Mouse (Mus musculus) left cerebral cortex, postnatal 25 days (tissue): Measurements from ENCODE around the gene Snrnp25. TPM values are rescaled to one million over a fixed set of nuclear protein-coding genes. Genes with fewer than 3 reads are reported as not detected.

Experiments
- DNase-seq, 2 experiments: peaks; one replicate each; pipeline ENCODE4 v3.0.0; 2022; ENCODE audit warnings: low spot score in 2 of 2, mixed read lengths in 1 of 2
- intact Hi-C: fragments of 180-260 bp; cut with DNase I; formaldehyde crosslinking; loops from one replicate; pipeline ENCODE4 v1.15.1; 2025
- total RNA-seq, 2 experiments: library from RNA; stranded (reverse); gene quantifications; 2 replicates each; pipeline ENCODE4 v1.2.3; 2021

Snrnp25 gene
- total RNA-seq, 2 experiments from 2014 or later, result 23.7 to 23.9 TPM

- intact Hi-C loops, result no loop called here
- no peak for DNase-seq
Measured at GRCm38 (mm10) chr11:32220607-32221224, 15.5 kb downstream of the Snrnp25 start.

- DNase-seq, result no peak
- intact Hi-C loops, result no loop called here
Measured at GRCm38 (mm10) chr11:32221225-32221950, 16.2 kb downstream of the Snrnp25 start.

- intact Hi-C loops, result no loop called here
- no peak for DNase-seq
Measured at GRCm38 (mm10) chr11:32221951-32222409, 16.8 kb downstream of the Snrnp25 start, which contains the start of gene Rhbdf1. Rhbdf1 (minus strand) TSS chr11:32222300.

GRCm38 (mm10) chr11:32222570-32223194 is 17.5 kb downstream of the Snrnp25 start:
- no peak for DNase-seq
- intact Hi-C loops, result no loop called here

GRCm38 (mm10) chr11:32223297-32223967 is 18.2 kb downstream of the Snrnp25 start:
- no peak for DNase-seq
- intact Hi-C loops, result no loop called here

- DNase-seq, result no peak
- intact Hi-C loops, result no loop called here
Measured at GRCm38 (mm10) chr11:32224468-32225139, 19.4 kb downstream of the Snrnp25 start.

GRCm38 (mm10) chr11:32225222-32226104 is 20.2 kb downstream of the Snrnp25 start:
- intact Hi-C loops, result no loop called here

GRCm38 (mm10) chr11:32226124-32226871 is 21.1 kb downstream of the Snrnp25 start, which contains the start of gene Mpg:
Mpg (plus strand) TSS chr11:32226505.
- intact Hi-C loops, result no loop called here
- peak; percentile 89 to 93 for DNase-seq

More at GRCm38 (mm10) chr11:32225222-32226104, 20.2 kb downstream of the Snrnp25 start:
- no peak for DNase-seq

- intact Hi-C loops, result no loop called here
- DNase-seq, result no peak
Measured at GRCm38 (mm10) chr11:32227041-32227440, 21.8 kb downstream of the Snrnp25 start.

GRCm38 (mm10) chr11:32227555-32227954 is 22.3 kb downstream of the Snrnp25 start:
- intact Hi-C loops, result no loop called here
- no peak for DNase-seq

GRCm38 (mm10) chr11:32228292-32228845 is 23.2 kb downstream of the Snrnp25 start:
- DNase-seq, result no peak
- intact Hi-C loops, result no loop called here

GRCm38 (mm10) chr11:32230220-32230619 is 25.0 kb downstream of the Snrnp25 start:
- intact Hi-C loops, result loop anchor here (10.0 kb wide), 1 partner anchor 555 kb away; the partner anchor contains the start of gene Bod1
- DNase-seq, result peak; percentile 56 to 84

GRCm38 (mm10) chr11:32231125-32231524 is 25.9 kb downstream of the Snrnp25 start:
- intact Hi-C loops, result loop anchor here (10.0 kb wide), 1 partner anchor 556 kb away; the partner anchor contains the start of gene Bod1
- peak in 1 of 2 experiments; percentile 88 for DNase-seq

GRCm38 (mm10) chr11:32232848-32233247 is 27.6 kb downstream of the Snrnp25 start:
- no peak for DNase-seq
- intact Hi-C loops, result loop anchor here (10.0 kb wide), 1 partner anchor 558 kb away; the partner anchor contains the start of gene Bod1

GRCm38 (mm10) chr11:32233895-32234294 is 28.7 kb downstream of the Snrnp25 start:
- no peak for DNase-seq
- intact Hi-C loops, result loop anchor here (10.0 kb wide), 1 partner anchor 559 kb away; the partner anchor contains the start of gene Bod1

- intact Hi-C loops, result loop anchor here (10.0 kb wide), 1 partner anchor 560 kb away; the partner anchor contains the start of gene Bod1
- DNase-seq, result no peak
Measured at GRCm38 (mm10) chr11:32234816-32235485, 29.7 kb downstream of the Snrnp25 start.
